Mouse (Mus musculus): ENCODE measurements at regions not wholly inside any gene's neighbourhood (a gene's known extent, or its start where the extent isn't known, plus 50 kb on each side); places are given as distances from the start of the nearest gene placed in this dataset.

DNA sequence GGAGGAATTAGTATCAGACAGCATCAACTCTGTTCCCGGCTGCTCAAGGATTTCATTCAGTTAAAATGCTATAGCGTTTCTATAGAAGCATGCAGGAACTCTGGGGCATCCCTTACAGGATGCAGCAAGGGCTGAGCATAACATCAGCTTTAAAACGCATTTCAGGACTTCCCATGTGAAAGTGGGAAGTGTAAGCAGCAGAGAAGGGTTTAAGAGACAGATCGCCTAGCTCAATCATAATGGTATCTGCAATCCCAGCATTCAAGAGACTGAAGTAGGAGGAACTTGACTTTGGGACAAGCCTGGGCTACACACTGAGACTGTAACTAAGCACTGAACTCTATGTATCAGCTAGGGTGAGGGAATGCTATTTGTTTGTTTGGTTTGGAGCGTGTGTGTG, 96.2 kb upstream of the Arhgap32 start:
- Histone ChIP-seq H3K27ac (no peak overlapping the region), H3K9me3 (no peaks in the 10 kb centered on the region), H3K36me3 (no peaks in the 10 kb centered on the region), H3K27me3 (ENCODE audit: insufficient read depth, poor library complexity, severe bottlenecking) (no peaks in the 10 kb centered on the region), H3K4me3 (no peak overlapping the region), H3K4me1 (replicated peaks) (peaks cover 40% of the 10 kb centered on the region)
- WGBS = 90% methylated on average over 5 of the region's 5 CpGs
- no peak for DNase-seq (ENCODE audit: low spot score)

- peak; percentile 42 for DNase-seq (ENCODE audit: low spot score)
- Histone ChIP-seq H3K36me3 (no peaks in the 10 kb centered on the region), H3K9me3 (no peaks in the 10 kb centered on the region), H3K4me3 (no peak overlapping the region), H3K4me1 (replicated peaks) (peaks cover 44% of the 10 kb centered on the region), H3K27me3 (ENCODE audit: insufficient read depth, poor library complexity, severe bottlenecking) (no peaks in the 10 kb centered on the region), H3K27ac (peak overlapping the region; percentile 71)
- WGBS = 21% methylated on average over 13 of the region's 13 CpGs
Measured at GRCm38 (mm10) chr9:32020942-32021731, 94.8 kb upstream of the Arhgap32 start.

- peak overlapping the region; percentile 71 for H3K27ac ChIP-seq
- WGBS = 34% methylated on average over 3 of the region's 3 CpGs
- H3K27me3 ChIP-seq (ENCODE audit: insufficient read depth, poor library complexity, severe bottlenecking) = no peaks in the 10 kb centered on the region
- H3K36me3 ChIP-seq = no peaks in the 10 kb centered on the region
- no peaks in the 10 kb centered on the region for H3K9me3 ChIP-seq
- no peak for DNase-seq (ENCODE audit: low spot score)
- no peak overlapping the region for H3K4me3 ChIP-seq
- peaks cover 38% of the 10 kb centered on the region for H3K4me1 ChIP-seq (replicated peaks)
Measured at GRCm38 (mm10) chr9:32021755-32022154, 94.2 kb upstream of the Arhgap32 start.

- Histone ChIP-seq H3K4me3 (no peak overlapping the region), H3K27me3 (ENCODE audit: insufficient read depth, poor library complexity, severe bottlenecking) (no peaks in the 10 kb centered on the region), H3K9me3 (no peaks in the 10 kb centered on the region), H3K27ac (no peak overlapping the region), H3K36me3 (no peaks in the 10 kb centered on the region), H3K4me1 (replicated peaks) (peaks cover 35% of the 10 kb centered on the region)
- 93% methylated on average over 10 of the region's 10 CpGs for WGBS
- DNase-seq (ENCODE audit: low spot score) = no peak
Measured at GRCm38 (mm10) chr9:32022996-32023395, 92.9 kb upstream of the Arhgap32 start.

DNA sequence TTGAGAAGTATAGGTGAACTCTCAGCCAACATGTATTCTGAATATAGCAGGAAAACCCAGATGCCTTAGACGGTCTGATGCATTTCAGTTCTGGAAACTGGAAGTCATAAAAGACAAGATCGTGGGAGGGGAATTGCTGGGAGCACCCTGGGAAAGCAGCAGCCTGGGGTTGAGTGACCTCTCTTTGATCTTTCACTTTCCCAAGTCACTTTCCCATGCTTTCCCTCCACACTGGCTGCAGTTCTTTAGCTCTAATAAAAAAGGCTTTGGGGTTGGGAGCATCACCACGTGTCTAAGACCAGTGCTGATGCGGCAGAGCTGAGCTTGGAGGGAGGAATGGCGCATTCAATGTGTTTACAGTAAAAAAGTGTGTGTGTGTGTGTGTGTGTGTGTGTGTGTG, 91.2 kb upstream of the Arhgap32 start:
- Histone ChIP-seq H3K36me3 (no peaks in the 10 kb centered on the region), H3K4me1 (replicated peaks) (peaks cover 36% of the 10 kb centered on the region), H3K4me3 (no peak overlapping the region), H3K27me3 (ENCODE audit: insufficient read depth, poor library complexity, severe bottlenecking) (no peaks in the 10 kb centered on the region), H3K9me3 (no peaks in the 10 kb centered on the region), H3K27ac (no peak overlapping the region)
- WGBS = 40% methylated on average over 5 of the region's 5 CpGs
- DNase-seq (ENCODE audit: low spot score) = no peak

- Histone ChIP-seq H3K36me3 (no peaks in the 10 kb centered on the region), H3K4me3 (no peak overlapping the region), H3K4me1 (replicated peaks) (peaks cover 29% of the 10 kb centered on the region), H3K27ac (0 out of 2 replicates have a peak overlapping the region, but pooled peaks have one; percentile 24), H3K27me3 (ENCODE audit: insufficient read depth, poor library complexity, severe bottlenecking) (0 out of 2 replicates have a peak, but pooled peaks cover 5% of the 10 kb centered on the region), H3K9me3 (no peaks in the 10 kb centered on the region)
- 33% methylated on average over 8 of the region's 8 CpGs for WGBS
- no peak for DNase-seq (ENCODE audit: low spot score)
Measured at GRCm38 (mm10) chr9:32027962-32028361, 88.0 kb upstream of the Arhgap32 start.

- Histone ChIP-seq H3K27me3 (ENCODE audit: insufficient read depth, poor library complexity, severe bottlenecking) (0 out of 2 replicates have a peak, but pooled peaks cover 5% of the 10 kb centered on the region), H3K36me3 (no peaks in the 10 kb centered on the region), H3K4me1 (replicated peaks) (peaks cover 37% of the 10 kb centered on the region), H3K27ac (no peak overlapping the region), H3K4me3 (no peak overlapping the region), H3K9me3 (no peaks in the 10 kb centered on the region)
- WGBS = 77% methylated on average over 1 of the region's 1 CpGs
- no peak for DNase-seq (ENCODE audit: low spot score)
Measured at GRCm38 (mm10) chr9:32029001-32029400, 86.9 kb upstream of the Arhgap32 start.

DNA sequence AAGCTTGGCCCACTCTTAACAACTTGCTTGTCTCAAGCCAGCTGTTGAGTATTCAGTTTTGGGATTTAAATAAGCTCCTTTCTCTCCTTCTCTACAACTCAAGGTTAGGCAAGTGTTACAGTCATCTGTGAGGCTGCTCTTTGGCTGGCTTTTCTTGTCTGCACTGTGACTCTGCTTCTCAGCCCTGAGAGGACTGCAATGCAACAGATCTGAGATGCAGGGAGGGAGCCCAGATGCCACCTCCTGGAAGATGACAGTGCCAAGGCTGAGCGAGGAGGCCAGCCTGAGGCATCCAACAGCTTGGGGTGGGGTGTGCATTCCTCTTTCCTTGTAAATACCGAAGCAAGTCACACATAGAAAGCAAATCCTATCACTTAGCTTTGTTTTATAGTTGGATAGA, 86.2 kb upstream of the Arhgap32 start:
- no peak for DNase-seq (ENCODE audit: low spot score)
- H3K27ac ChIP-seq = no peak overlapping the region
- no peaks in the 10 kb centered on the region for H3K9me3 ChIP-seq
- H3K36me3 ChIP-seq = no peaks in the 10 kb centered on the region
- peaks cover 39% of the 10 kb centered on the region for H3K4me1 ChIP-seq (replicated peaks)
- WGBS = 67% methylated on average over 2 of the region's 2 CpGs
- 0 out of 2 replicates have a peak, but pooled peaks cover 5% of the 10 kb centered on the region for H3K27me3 ChIP-seq (ENCODE audit: insufficient read depth, poor library complexity, severe bottlenecking)
- no peak overlapping the region for H3K4me3 ChIP-seq

DNA sequence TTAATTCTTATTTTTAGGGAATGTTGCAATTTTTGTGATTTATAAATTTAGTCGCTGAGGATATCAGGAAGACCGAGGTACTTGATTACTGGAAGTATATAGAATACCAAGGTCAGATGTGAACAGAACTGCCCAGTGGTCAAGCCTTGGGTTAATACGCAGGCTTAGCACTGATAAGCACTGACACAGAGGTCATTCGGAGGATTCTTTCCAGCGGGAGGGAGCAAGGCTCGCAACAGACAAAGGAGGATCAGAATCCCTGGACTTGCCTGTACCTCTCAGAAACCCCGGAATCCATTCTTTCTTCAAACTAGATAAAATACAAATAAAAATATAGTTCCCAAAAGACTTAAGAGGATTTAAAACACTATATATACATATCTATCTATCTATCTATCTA, 85.7 kb upstream of the Arhgap32 start:
- no peaks in the 10 kb centered on the region for H3K36me3 ChIP-seq
- peaks cover 39% of the 10 kb centered on the region for H3K4me1 ChIP-seq (replicated peaks)
- no peak overlapping the region for H3K27ac ChIP-seq
- H3K27me3 ChIP-seq (ENCODE audit: insufficient read depth, poor library complexity, severe bottlenecking) = 0 out of 2 replicates have a peak, but pooled peaks cover 5% of the 10 kb centered on the region
- no peak overlapping the region for H3K4me3 ChIP-seq
- H3K9me3 ChIP-seq = no peaks in the 10 kb centered on the region
- WGBS = 78% methylated on average over 7 of the region's 7 CpGs
- DNase-seq (ENCODE audit: low spot score) = no peak

DNA sequence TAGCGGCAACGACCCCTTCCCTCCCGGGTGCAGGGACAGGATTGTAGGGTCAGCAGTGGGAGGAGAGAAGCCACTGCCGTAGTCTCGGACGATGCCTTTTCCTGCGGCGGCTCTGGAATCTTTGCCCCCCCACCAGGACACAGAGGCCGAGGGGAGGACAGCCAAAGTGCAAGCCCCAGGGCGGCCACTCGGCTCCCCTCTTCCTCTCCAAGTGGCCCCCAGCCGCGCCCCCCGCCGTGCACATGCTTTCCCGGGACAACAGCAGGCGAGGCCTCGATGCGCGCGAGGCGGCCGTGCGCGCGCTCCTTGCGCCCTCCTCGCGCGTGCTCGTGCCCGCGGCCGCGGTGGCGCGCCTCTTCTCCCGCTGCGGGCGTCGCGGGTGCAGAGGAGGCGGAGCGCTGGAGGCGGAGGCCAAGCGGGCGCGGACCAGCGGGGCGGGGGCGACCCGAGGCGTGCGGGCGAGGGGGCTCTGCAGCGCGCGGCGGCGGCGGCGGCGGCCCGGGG, 83.9 kb upstream of the Arhgap32 start:
- H3K27ac ChIP-seq = peak overlapping the region; percentile 96
- no peaks in the 10 kb centered on the region for H3K9me3 ChIP-seq
- no peaks in the 10 kb centered on the region for H3K36me3 ChIP-seq
- DNase-seq (ENCODE audit: low spot score) = peak; percentile 89
- WGBS = 1% methylated on average over 64 of the region's 64 CpGs
- peak overlapping the region; percentile 86 for H3K4me3 ChIP-seq
- H3K4me1 ChIP-seq (replicated peaks) = peaks cover 47% of the 10 kb centered on the region
- 0 out of 2 replicates have a peak, but pooled peaks cover 5% of the 10 kb centered on the region for H3K27me3 ChIP-seq (ENCODE audit: insufficient read depth, poor library complexity, severe bottlenecking)

GRCm38 (mm10) chr9:32032521-32033185, 83.3 kb upstream of the Arhgap32 start:
- peak; percentile 72 for DNase-seq (ENCODE audit: low spot score)
- 0 out of 2 replicates have a peak, but pooled peaks cover 5% of the 10 kb centered on the region for H3K27me3 ChIP-seq (ENCODE audit: insufficient read depth, poor library complexity, severe bottlenecking)
- no peaks in the 10 kb centered on the region for H3K9me3 ChIP-seq
- no peaks in the 10 kb centered on the region for H3K36me3 ChIP-seq
- peak overlapping the region; percentile 86 for H3K4me3 ChIP-seq
- H3K27ac ChIP-seq = peak overlapping the region; percentile 96
- peaks cover 51% of the 10 kb centered on the region for H3K4me1 ChIP-seq (replicated peaks)
- 4% methylated on average over 82 of the region's 94 CpGs for WGBS

- no peak overlapping the region for H3K27ac ChIP-seq
- peak; percentile 23 for DNase-seq (ENCODE audit: low spot score)
- WGBS = 28% methylated on average over 6 of the region's 6 CpGs
Measured at GRCm38 (mm10) chr9:32033937-32034336, 82.0 kb upstream of the Arhgap32 start.

GRCm38 (mm10) chr9:32039999-32040398, 75.9 kb upstream of the Arhgap32 start:
- no peak for DNase-seq (ENCODE audit: low spot score)
- peaks cover 35% of the 10 kb centered on the region for H3K4me1 ChIP-seq (replicated peaks)
- no peaks in the 10 kb centered on the region for H3K27me3 ChIP-seq (ENCODE audit: insufficient read depth, poor library complexity, severe bottlenecking)
- no peak overlapping the region for H3K27ac ChIP-seq
- 91% methylated on average over 2 of the region's 2 CpGs for WGBS
- no peak overlapping the region for H3K4me3 ChIP-seq
- no peaks in the 10 kb centered on the region for H3K36me3 ChIP-seq
- H3K9me3 ChIP-seq = no peaks in the 10 kb centered on the region

More at GRCm38 (mm10) chr9:32033937-32034336, 82.0 kb upstream of the Arhgap32 start:
- Histone ChIP-seq H3K36me3 (no peaks in the 10 kb centered on the region), H3K27me3 (ENCODE audit: insufficient read depth, poor library complexity, severe bottlenecking) (0 out of 2 replicates have a peak, but pooled peaks cover 5% of the 10 kb centered on the region), H3K4me3 (peak overlapping the region; percentile 86), H3K9me3 (no peaks in the 10 kb centered on the region), H3K4me1 (replicated peaks) (peaks cover 59% of the 10 kb centered on the region)

All from hindbrain, embryonic 10.5 days (tissue).